Mouse (Mus musculus): ENCODE measurements around the gene Lrguk.

The Lrguk gene

GRCm38 (mm10) chr6:34146042-34146441, 116.8 kb downstream of the Lrguk start:
- no peak for DNase-seq (ENCODE audit: low spot score in 2 of 2)

GRCm38 (mm10) chr6:34148021-34148420, 118.8 kb downstream of the Lrguk start:
- no peak for DNase-seq (ENCODE audit: low spot score in 2 of 2)

GRCm38 (mm10) chr6:34148639-34149038, 119.4 kb downstream of the Lrguk start:
- DNase-seq (ENCODE audit: low spot score in 2 of 2), result no peak

GRCm38 (mm10) chr6:34149066-34149465, 119.8 kb downstream of the Lrguk start:
- DNase-seq (ENCODE audit: low spot score in 2 of 2), result no peak

GRCm38 (mm10) chr6:34149821-34150220, 120.6 kb downstream of the Lrguk start:
- DNase-seq (ENCODE audit: low spot score in 2 of 2), result no peak

GRCm38 (mm10) chr6:34153069-34154052, 124.1 kb downstream of the Lrguk start:
- no peak for DNase-seq (ENCODE audit: low spot score in 2 of 2)

GRCm38 (mm10) chr6:34154202-34154601, 125.0 kb downstream of the Lrguk start:
- peak; percentile 38 to 52 for DNase-seq (ENCODE audit: low spot score in 2 of 2)

GRCm38 (mm10) chr6:34155137-34155804, 126.0 kb downstream of the Lrguk start:
- DNase-seq (ENCODE audit: low spot score in 2 of 2), result no peak

- DNase-seq (ENCODE audit: low spot score in 2 of 2), result no peak
These were observed 126.8 kb downstream of the Lrguk start for GRCm38 (mm10) chr6:34156057-34156456.

GRCm38 (mm10) chr6:34156841-34157748, 127.8 kb downstream of the Lrguk start:
- no peak for DNase-seq (ENCODE audit: low spot score in 2 of 2)

- DNase-seq (ENCODE audit: low spot score in 2 of 2), result no peak
These were observed 131.0 kb downstream of the Lrguk start for GRCm38 (mm10) chr6:34159998-34160815.

GRCm38 (mm10) chr6:34160816-34161310, 131.6 kb downstream of the Lrguk start:
- DNase-seq (ENCODE audit: low spot score in 2 of 2), result no peak

- DNase-seq (ENCODE audit: low spot score in 2 of 2), result no peak
These were observed 132.3 kb downstream of the Lrguk start for GRCm38 (mm10) chr6:34161511-34161910.

GRCm38 (mm10) chr6:34162607-34163006, 133.4 kb downstream of the Lrguk start:
- no peak for DNase-seq (ENCODE audit: low spot score in 2 of 2)

- no peak for DNase-seq (ENCODE audit: low spot score in 2 of 2)
These were observed 133.8 kb downstream of the Lrguk start for GRCm38 (mm10) chr6:34163014-34163413.

GRCm38 (mm10) chr6:34168834-34169233, 139.6 kb downstream of the Lrguk start:
- DNase-seq (ENCODE audit: low spot score in 2 of 2), result no peak

GRCm38 (mm10) chr6:34170844-34171494, 141.7 kb downstream of the Lrguk start:
- no peak for DNase-seq (ENCODE audit: low spot score in 2 of 2)

- no peak for DNase-seq (ENCODE audit: low spot score in 2 of 2)
These were observed 142.7 kb downstream of the Lrguk start for GRCm38 (mm10) chr6:34171748-34172457.

- no peak for DNase-seq (ENCODE audit: low spot score in 2 of 2)
These were observed 144.0 kb downstream of the Lrguk start for GRCm38 (mm10) chr6:34173251-34173650.

Data from frontal cortex, postnatal 10 days (tissue).